Mouse (Mus musculus) layer of hippocampus, postnatal 14 days (tissue): ENCODE measurements around the gene Serpina6. TPM values are rescaled to one million over a fixed set of nuclear protein-coding genes. Genes with fewer than 3 reads are reported as not detected.

Source experiments
- DNase-seq, 2 experiments: peaks; one replicate each; pipeline ENCODE4 v3.0.0; 2021 to 2022; ENCODE audit warnings: low spot score in 2 of 2, mixed read lengths in 1 of 2
- total RNA-seq, 2 experiments: library from RNA; stranded (reverse); gene quantifications; 2 replicates each; pipeline ENCODE4 v1.2.3; 2021

The Serpina6 gene
- total RNA-seq, 2 experiments from 2014 or later, result not detected

DNA sequence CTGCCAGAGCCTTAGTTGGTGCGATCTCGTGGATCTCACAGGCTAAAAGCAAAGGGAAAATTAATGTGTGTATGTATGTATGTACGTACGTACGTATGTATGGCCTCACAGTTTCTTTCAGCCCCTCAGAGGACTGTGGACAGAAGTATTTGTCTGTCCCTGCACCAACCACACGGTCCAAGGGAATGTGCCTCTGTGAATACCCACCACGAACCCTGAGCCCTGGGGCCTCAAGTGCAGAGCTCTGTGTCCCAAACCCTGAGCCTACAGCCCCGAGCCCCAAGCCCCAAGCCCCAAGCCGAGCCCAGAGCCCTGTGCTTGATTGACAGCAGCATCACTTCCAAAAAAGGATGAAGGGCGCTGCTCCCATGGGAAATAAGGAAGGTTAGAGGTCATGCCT is 979 bp upstream of the Serpina6 start:
- no peak for DNase-seq

GRCm38 (mm10) chr12:103655123-103656044 is 1.6 kb downstream of the Serpina6 start:
- DNase-seq, result no peak

GRCm38 (mm10) chr12:103653836-103654235 is 3.2 kb downstream of the Serpina6 start:
- no peak for DNase-seq

GRCm38 (mm10) chr12:103646314-103646713 is 10.7 kb downstream of the Serpina6 start:
- no peak for DNase-seq

- no peak for DNase-seq
Observed at GRCm38 (mm10) chr12:103644601-103645000, 12.4 kb downstream of the Serpina6 start.

GRCm38 (mm10) chr12:103643818-103644217 is 13.2 kb downstream of the Serpina6 start:
- DNase-seq, result no peak

- peak; percentile 78 to 87 for DNase-seq
Observed at GRCm38 (mm10) chr12:103643336-103643735, 13.7 kb downstream of the Serpina6 start.

- DNase-seq, result no peak
Observed at GRCm38 (mm10) chr12:103635846-103636245, 21.2 kb downstream of the Serpina6 start.

DNA sequence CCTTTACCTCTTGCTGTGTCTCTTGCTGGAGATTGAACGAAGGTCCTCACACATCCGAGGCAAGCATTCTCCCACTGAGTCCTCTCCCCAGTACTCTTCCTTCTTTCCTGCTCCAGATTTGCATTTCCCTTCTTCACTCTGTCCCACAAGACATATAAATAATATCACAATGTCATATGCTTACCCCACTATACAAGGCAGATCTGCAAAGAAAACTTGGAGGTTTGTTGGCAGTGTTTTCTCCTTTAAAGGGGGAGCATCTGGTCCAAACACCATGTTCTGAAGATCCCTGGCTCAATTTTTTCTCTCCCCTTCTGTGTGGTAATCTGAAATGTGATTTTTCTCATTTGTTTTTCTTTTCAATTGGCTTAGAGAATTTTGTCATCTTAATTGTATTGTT is 22.6 kb downstream of the Serpina6 start:
- DNase-seq, result peak in 1 of 2 experiments; percentile 29

- DNase-seq, result no peak
Observed at GRCm38 (mm10) chr12:103631203-103631612, 25.8 kb downstream of the Serpina6 start, which contains the start of gene Serpina10. Gene Serpina10, minus strand, starts transcription at chr12:103631444.

GRCm38 (mm10) chr12:103616860-103617261 is 40.2 kb downstream of the Serpina6 start:
- DNase-seq, result no peak

GRCm38 (mm10) chr12:103615734-103616133 is 41.3 kb downstream of the Serpina6 start:
- DNase-seq, result no peak

GRCm38 (mm10) chr12:103615141-103615540 is 41.9 kb downstream of the Serpina6 start:
- DNase-seq, result no peak

GRCm38 (mm10) chr12:103601839-103602238 is 55.2 kb downstream of the Serpina6 start:
- DNase-seq, result no peak

- DNase-seq, result no peak
Observed at GRCm38 (mm10) chr12:103600364-103600763, 56.6 kb downstream of the Serpina6 start.

- DNase-seq, result no peak
Observed at GRCm38 (mm10) chr12:103598411-103598810, 58.6 kb downstream of the Serpina6 start.

Other genes with a start within 250 kb of the Serpina6 start
- 1 to 10 TPM; 2.0 to 3.4 TPM for gene 9330161L09Rik, start 249.4 kb downstream of the Serpina6 start, total RNA-seq
- 100 to 1,000 TPM; 166 to 196 TPM for gene Ddx24, start 231.4 kb downstream of the Serpina6 start, total RNA-seq
- gene Ifi27, start 223.0 kb downstream of the Serpina6 start, total RNA-seq, result 10 to 100 TPM; 54.1 to 54.8 TPM
- gene Ifi27l2a, start 213.5 kb downstream of the Serpina6 start, total RNA-seq, result 1 to 10 TPM; 2.0 to 2.8 TPM
- not detected for gene Ifi27l2b, start 200.0 kb downstream of the Serpina6 start, total RNA-seq
- gene Ppp4r4, start 124.9 kb downstream of the Serpina6 start, total RNA-seq, result 10 to 100 TPM; 31.6 to 37.8 TPM
- gene Serpina10, start 25.8 kb downstream of the Serpina6 start, total RNA-seq, result under 1 TPM in 1 of 2 experiments, not detected in 1; 0.09 TPM
- not detected for gene Serpina16, start 18.9 kb upstream of the Serpina6 start, total RNA-seq
- gene Serpina1f, start 38.3 kb upstream of the Serpina6 start, total RNA-seq, result not detected
- gene Serpina1d, start 116.4 kb upstream of the Serpina6 start, total RNA-seq, result not detected
- not detected for gene Serpina1b, start 173.2 kb upstream of the Serpina6 start, total RNA-seq
- gene Serpina1a, start 206.3 kb upstream of the Serpina6 start, total RNA-seq, result not detected
- gene Serpina1c, start 247.7 kb upstream of the Serpina6 start, total RNA-seq, result not detected